Mouse (Mus musculus) forebrain, embryonic 14.5 days (tissue): ENCODE data around the gene Klk1b8. TPM values are rescaled to one million over a fixed set of nuclear protein-coding genes. Genes with fewer than 3 reads are reported as not detected.
"Not testable (repeated sequence)": the region's sequence is repeated elsewhere in the genome, so short reads cannot be mapped to it uniquely, and the experiment has no call there.

Source experiments
- ATAC-seq: fragments of 200-750 bp; cut with Nextera tagmentation; 2 replicates; pipeline ENCODE4 v1.8.0; 2017; ENCODE audit warnings: mild to moderate bottlenecking, moderate library complexity
- DNase-seq: peaks from one replicate; pipeline ENCODE4 v3.0.0-alpha.2; 2015; ENCODE audit warnings: low spot score
- H3K27ac ChIP-seq: fragments of 300-500 bp; sonication (generic); 2 replicates; pipeline ENCODE4 v1.5.1; 2014; ENCODE audit warnings: low read depth, mild to moderate bottlenecking, control low read depth, low read length, moderate library complexity
- H3K27me3 ChIP-seq: fragments of 300-500 bp; sonication (generic); replicated peaks from 2 replicates; pipeline ENCODE4 v1.6.1; 2014; ENCODE audit warnings: low read length, control low read depth, mixed read lengths; ENCODE audit not compliant: control insufficient read depth, insufficient read depth
- H3K36me3 ChIP-seq: fragments of 300-500 bp; sonication (generic); 2 replicates; pipeline ENCODE4 v1.6.1; 2014; ENCODE audit warnings: low read length, control low read depth; ENCODE audit not compliant: control insufficient read depth, insufficient read depth
- H3K4me1 ChIP-seq: fragments of 300-500 bp; sonication (generic); 2 replicates; pipeline ENCODE4 v1.6.1; 2014; ENCODE audit warnings: antibody characterized with exemption, low read length, control low read depth; ENCODE audit not compliant: control insufficient read depth, insufficient read depth
- H3K4me2 ChIP-seq: fragments of 300-500 bp; sonication (generic); 2 replicates; pipeline ENCODE4 v1.6.1; 2014; ENCODE audit warnings: mild to moderate bottlenecking, control low read depth, low read length
- H3K4me3 ChIP-seq: fragments of 300-500 bp; sonication (generic); 2 replicates; pipeline ENCODE4 v1.5.1; 2014; ENCODE audit warnings: low read depth, low read length, control low read depth
- H3K9ac ChIP-seq: fragments of 300-500 bp; sonication (generic); 2 replicates; pipeline ENCODE4 v1.6.1; 2014; ENCODE audit warnings: mild to moderate bottlenecking, low read length, control low read depth, moderate library complexity
- H3K9me3 ChIP-seq: fragments of 300-500 bp; sonication (generic); replicated peaks from 2 replicates; pipeline ENCODE4 v1.6.1; 2016; ENCODE audit warnings: low read length, control low read depth, mixed read lengths; ENCODE audit not compliant: control insufficient read depth
- WGBS: fragments of 180-500 bp; shearing (Covaris S2); extraction: QIAGEN DNeasy Blood & Tissue Kit; methylation state at CpG from one replicate; pipeline ENCODE4 v1.1.7; 2014; 5-methylcytosine and 5-hydroxymethylcytosine counted together
- polyA plus RNA-seq: library from polyadenylated mRNA; unstranded; fragments of >200 nt; fragmentation: Nextera tagmentation; extraction: Ambion mirVana; gene quantifications from 2 replicates; pipeline ENCODE4 v1.2.1, GENCODE M21; 2014

Klk1b8 gene
- polyA plus RNA-seq, 1 experiment from 2014 or later: not detected

GRCm38 (mm10) chr7:43928521-43928920 is 21.9 kb upstream of the Klk1b8 start:
- Histone ChIP-seq H3K27me3 (no peaks in the 10 kb centered on the region), H3K4me2 (no peak overlapping the region), H3K9me3 (no peaks in the 10 kb centered on the region), H3K4me3 (no peak overlapping the region), H3K36me3 (no peaks in the 10 kb centered on the region), H3K9ac (no peak overlapping the region), H3K4me1 (no peaks in the 10 kb centered on the region), H3K27ac (no peak overlapping the region)
- ATAC-seq (no peak), DNase-seq (peak; percentile 27)
- 35% methylated on average over 4 of the region's 4 CpGs for WGBS

- WGBS: 72% methylated on average over 4 of the region's 4 CpGs
- no peak for DNase-seq
- Histone ChIP-seq H3K27ac (no peak overlapping the region), H3K9ac (no peak overlapping the region), H3K4me2 (no peak overlapping the region), H3K27me3 (no peaks in the 10 kb centered on the region), H3K4me3 (no peak overlapping the region), H3K4me1 (no peaks in the 10 kb centered on the region), H3K9me3 (no peaks in the 10 kb centered on the region), H3K36me3 (no peaks in the 10 kb centered on the region)
- ATAC-seq: no peak
Observed at GRCm38 (mm10) chr7:43932337-43932736, 18.1 kb upstream of the Klk1b8 start.

- WGBS: 89% methylated on average over 3 of the region's 3 CpGs
- H3K27ac ChIP-seq: no peak within 1 kb of the TSS
- H3K4me3 ChIP-seq: no peak within 1 kb of the TSS
- no peaks in the 10 kb centered on the region for H3K27me3 ChIP-seq
- H3K36me3 ChIP-seq: no peaks in the 10 kb centered on the region
- DNase-seq (no peak), ATAC-seq (no peak)
- no peak within 1 kb of the TSS for H3K4me2 ChIP-seq
- H3K4me1 ChIP-seq: no peaks in the 10 kb centered on the region
- no peaks in the 10 kb centered on the region for H3K9me3 ChIP-seq
- no peak within 1 kb of the TSS for H3K9ac ChIP-seq
Observed at GRCm38 (mm10) chr7:43933440-43933839, 17.0 kb upstream of the Klk1b8 start, which contains the start of gene Klk15. TSS of gene Klk15 (plus strand) at chr7:43933740.

GRCm38 (mm10) chr7:43934747-43935146 is 15.7 kb upstream of the Klk1b8 start:
- no peaks in the 10 kb centered on the region for H3K36me3 ChIP-seq
- no peaks in the 10 kb centered on the region for H3K4me1 ChIP-seq
- H3K27me3 ChIP-seq: no peaks in the 10 kb centered on the region
- H3K4me3 ChIP-seq: no peak overlapping the region
- ATAC-seq (no peak), DNase-seq (no peak)
- no peak overlapping the region for H3K27ac ChIP-seq
- WGBS: 65% methylated on average over 3 of the region's 3 CpGs
- no peak overlapping the region for H3K4me2 ChIP-seq
- H3K9ac ChIP-seq: no peak overlapping the region
- H3K9me3 ChIP-seq: no peaks in the 10 kb centered on the region

- H3K4me2 ChIP-seq: no peak overlapping the region
- WGBS: 84% methylated on average over 14 of the region's 14 CpGs
- no peaks in the 10 kb centered on the region for H3K27me3 ChIP-seq
- no peak overlapping the region for H3K27ac ChIP-seq
- DNase-seq (no peak), ATAC-seq (no peak)
- no peak overlapping the region for H3K9ac ChIP-seq
- H3K4me1 ChIP-seq: no peaks in the 10 kb centered on the region
- H3K4me3 ChIP-seq: no peak overlapping the region
- no peaks in the 10 kb centered on the region for H3K9me3 ChIP-seq
- H3K36me3 ChIP-seq: no peaks in the 10 kb centered on the region
Observed at GRCm38 (mm10) chr7:43936551-43936950, 13.9 kb upstream of the Klk1b8 start.

- not testable (repeated sequence) for H3K9ac ChIP-seq, H3K36me3 ChIP-seq, DNase-seq, H3K27me3 ChIP-seq, H3K27ac ChIP-seq, H3K4me3 ChIP-seq, H3K4me2 ChIP-seq, H3K4me1 ChIP-seq, ATAC-seq, H3K9me3 ChIP-seq
- whole genome bisulfite sequencing: 68% methylated on average over 3 of the region's 3 CpGs
Observed at GRCm38 (mm10) chr7:43942293-43942692, 8.2 kb upstream of the Klk1b8 start.

- H3K27me3 ChIP-seq: no peaks in the 10 kb centered on the region
- no peaks in the 10 kb centered on the region for H3K9me3 ChIP-seq
- 86% methylated on average over 3 of the region's 3 CpGs for WGBS
- H3K36me3 ChIP-seq: no peaks in the 10 kb centered on the region
- no peaks in the 10 kb centered on the region for H3K4me1 ChIP-seq
- H3K27ac ChIP-seq: no peak overlapping the region
- no peak overlapping the region for H3K4me3 ChIP-seq
- no peak overlapping the region for H3K9ac ChIP-seq
- no peak for DNase-seq
- H3K4me2 ChIP-seq: no peak overlapping the region
- no peak for ATAC-seq
Observed at GRCm38 (mm10) chr7:43944727-43945264, 5.7 kb upstream of the Klk1b8 start.

- DNase-seq (no peak), ATAC-seq (no peak)
- Histone ChIP-seq H3K4me3 (no peak overlapping the region), H3K9me3 (no peaks in the 10 kb centered on the region), H3K9ac (no peak overlapping the region), H3K4me2 (no peak overlapping the region), H3K36me3 (no peaks in the 10 kb centered on the region), H3K4me1 (no peaks in the 10 kb centered on the region), H3K27ac (no peak overlapping the region), H3K27me3 (no peaks in the 10 kb centered on the region)
- 59% methylated on average over 4 of the region's 4 CpGs for WGBS
Observed at GRCm38 (mm10) chr7:43952703-43953102, 2.2 kb downstream of the Klk1b8 start.

- H3K27me3 ChIP-seq: no peaks in the 10 kb centered on the region
- ATAC-seq (no peak), DNase-seq (no peak)
- H3K36me3 ChIP-seq: no peaks in the 10 kb centered on the region
- H3K4me1 ChIP-seq: no peaks in the 10 kb centered on the region
- WGBS: 63% methylated on average over 3 of the region's 3 CpGs
- H3K4me3 ChIP-seq: no peak within 1 kb of the TSS
- no peaks in the 10 kb centered on the region for H3K9me3 ChIP-seq
- no peak within 1 kb of the TSS for H3K4me2 ChIP-seq
- no peak within 1 kb of the TSS for H3K9ac ChIP-seq
- H3K27ac ChIP-seq: no peak within 1 kb of the TSS
Observed at GRCm38 (mm10) chr7:43966451-43966850, 16.0 kb downstream of the Klk1b8 start, which contains the start of gene Klk1b1. TSS of gene Klk1b1 (plus strand) at chr7:43966751.
